Mouse (Mus musculus): ENCODE data around the gene Kdsr. TPM values are rescaled to one million over a fixed set of nuclear protein-coding genes. Genes with fewer than 3 reads are reported as not detected.

Kdsr gene
- total and polyA plus RNA-seq, 3 experiments = 3.3 to 6.3 (median 4.7) TPM

- peaks cover 25% of the 10 kb centered on the region for H3K79me2 ChIP-seq (replicated peaks; ENCODE audit: control insufficient read depth, extremely low read depth, insufficient read depth, poor library complexity, severe bottlenecking)
- peak overlapping the region; percentile 54; the same call in 1 of the 2 replicates for H3K4me2 ChIP-seq (ENCODE audit: insufficient read depth, low read depth, poor library complexity, severe bottlenecking)
- no peak for DNase-seq (ENCODE audit: extremely low read depth)
- peak overlapping the region; percentile 52 for H3K27ac ChIP-seq (ENCODE audit: insufficient read depth, low read depth)
- H3K27me3 ChIP-seq (replicated peaks) = no peaks in the 10 kb centered on the region
- peak overlapping the region; percentile 45 to 80 (median 71) for H3K4me3 ChIP-seq (replicated peaks in 1 of 3; ENCODE audit: low read depth in 2 of 3, low read length in 2 of 3, poor library complexity in 1 of 3)
- TF ChIP-seq SIN3A (IDR thresholded peaks at IDR 0.05; ENCODE audit: low read length) (peak; percentile 44), NELFE (IDR thresholded peaks at IDR 0.05; ENCODE audit: low read depth, low read length) (0 out of 2 replicates have a peak, but pooled peaks have one; percentile 1), ZMIZ1 (IDR thresholded peaks at IDR 0.05; ENCODE audit: low read depth, low read length) (no peak), TCF12 (IDR thresholded peaks at IDR 0.05; ENCODE audit: low read depth, low read length) (peak; percentile 28; the same call in 1 of the 2 replicates), E2F4 (IDR thresholded peaks at IDR 0.05; ENCODE audit: insufficient replicate concordance, low read depth, low read length) (no peak), BHLHE40 (IDR thresholded peaks at IDR 0.05; ENCODE audit: low read depth, low read length) (peak; percentile 70), MEF2A (IDR thresholded peaks at IDR 0.05; ENCODE audit: borderline replicate concordance, low read depth, low read length) (0 out of 2 replicates have a peak, but pooled peaks have one; percentile 28), MYC (IDR thresholded peaks at IDR 0.05; ENCODE audit: low read depth, low read length) (peak; percentile 90), MAX (IDR thresholded peaks at IDR 0.05; ENCODE audit: low read length) (peak; percentile 90), TBP (conservative IDR thresholded peaks at IDR 0.05; ENCODE audit: low read depth, low read length) (no peak)
- peak overlapping the region; percentile 69 for H3K9ac ChIP-seq (ENCODE audit: insufficient read depth, low read depth)
- in situ Hi-C loops (cut with MboI; ENCODE audit: low pct_ligation_motif_present, low pct_unique_long_range_greater_than_20kb, low sequenced_read_pairs) = loop anchor here (5.0 to 25.0 kb wide), 4 partner anchors 92 to 652 kb away; no protein-coding TSS in a partner anchor
- H3K4me1 ChIP-seq (ENCODE audit: control insufficient read depth in 1 of 2, insufficient read depth in 2 of 2) = peaks cover 4 to 34% of the 10 kb centered on the region in 2 experiments
- dilution Hi-C loops (cut with MboI; ENCODE audit: extremely low pct_ligation_motif_present, extremely low pct_unique_long_range_greater_than_20kb, low sequenced_read_pairs) = loop anchor here (25.0 kb wide), 1 partner anchor 177 kb away; no protein-coding TSS in a partner anchor
- no peaks in the 10 kb centered on the region for H3K9me3 ChIP-seq (replicated peaks; ENCODE audit: low read length)
- no peaks in the 10 kb centered on the region for H3K36me3 ChIP-seq (replicated peaks in 1 of 2; ENCODE audit: control insufficient read depth in 1 of 2, insufficient read depth in 1 of 2, low read length in 1 of 2)
These were observed 45.0 kb downstream of the Kdsr start for GRCm38 (mm10) chr1:106714530-106714981.

DNA sequence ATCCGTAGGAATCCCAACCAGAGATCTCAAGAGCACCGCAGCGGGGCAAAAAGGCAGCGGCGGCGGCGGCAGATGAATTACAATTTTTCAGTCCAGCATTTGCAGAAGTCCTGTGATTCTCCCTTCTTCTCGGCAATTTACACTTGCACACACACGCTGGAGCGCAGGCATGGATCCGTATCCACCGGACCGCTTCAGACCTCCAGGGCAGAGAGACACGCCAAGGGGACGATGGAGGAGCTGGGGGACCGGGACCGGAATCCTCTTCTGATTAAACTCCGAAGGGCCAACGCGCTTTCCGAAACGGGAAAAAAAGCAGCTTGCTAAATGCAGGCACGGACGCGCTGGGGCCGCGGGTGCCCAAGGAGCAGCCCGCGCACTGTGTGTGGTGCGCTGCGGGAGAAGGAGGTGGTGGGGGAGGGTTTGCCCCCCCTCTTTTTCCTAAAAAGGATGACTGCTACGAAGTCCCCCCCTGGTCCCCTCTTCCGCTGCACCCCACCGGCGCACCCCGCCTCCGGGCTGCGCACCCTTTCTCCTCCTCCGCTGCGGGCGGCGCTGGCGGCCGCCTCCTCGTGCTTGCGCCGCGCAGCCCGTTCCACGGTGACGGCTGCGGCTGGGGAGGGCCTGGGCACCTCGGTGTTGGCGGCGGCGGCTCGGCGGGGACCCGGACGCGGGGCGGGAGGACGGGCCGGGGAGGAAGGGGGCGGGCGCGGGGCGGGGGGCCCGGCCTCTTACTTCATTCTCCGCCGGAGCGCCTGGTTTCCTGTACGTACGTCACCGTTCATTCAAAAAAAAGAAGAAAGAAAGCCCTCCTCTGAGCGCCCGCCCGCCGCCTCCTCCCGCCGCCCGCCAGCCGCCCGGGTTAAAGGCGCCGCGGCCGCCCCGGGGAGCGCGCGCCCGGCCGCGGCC, 45.7 kb downstream of the Kdsr start, which contains the start of gene Bcl2:
Bcl2 (minus strand) TSS at position 654 of the 909 bp plus-strand sequence.
- peak within 1 kb of the TSS; percentile 57 to 93 (median 80) for H3K4me3 ChIP-seq (replicated peaks in 1 of 3; ENCODE audit: low read depth in 2 of 3, low read length in 2 of 3, poor library complexity in 1 of 3)
- H3K4me2 ChIP-seq (ENCODE audit: insufficient read depth, low read depth, poor library complexity, severe bottlenecking) = peak within 1 kb of the TSS; percentile 95
- in situ Hi-C loops (cut with MboI; ENCODE audit: low pct_ligation_motif_present, low pct_unique_long_range_greater_than_20kb, low sequenced_read_pairs) = loop anchor here (5.0 to 25.0 kb wide), 4 partner anchors 92 to 652 kb away; no protein-coding TSS in a partner anchor
- H3K79me2 ChIP-seq (replicated peaks; ENCODE audit: control insufficient read depth, extremely low read depth, insufficient read depth, poor library complexity, severe bottlenecking) = peaks cover 31% of the 10 kb centered on the region
- TF ChIP-seq ZC3H11A (IDR thresholded peaks at IDR 0.05; ENCODE audit: low read depth, low read length) = no peak
- no peak for TF ChIP-seq RAD21 (IDR thresholded peaks at IDR 0.05; ENCODE audit: low read depth, low read length)
- TF ChIP-seq RCOR1 (conservative IDR thresholded peaks at IDR 0.05; ENCODE audit: low read depth, low read length) = no peak
- 0 out of 2 replicates have a peak, but pooled peaks have one; percentile 7 for TF ChIP-seq ETS1 (conservative IDR thresholded peaks at IDR 0.05; ENCODE audit: low read depth, low read length)
- TF ChIP-seq NRF1 (IDR thresholded peaks at IDR 0.05; ENCODE audit: low read depth, low read length) = 0 out of 2 replicates have a peak, but pooled peaks have one; percentile 34
- no peak for TF ChIP-seq TCF12 (IDR thresholded peaks at IDR 0.05; ENCODE audit: low read depth, low read length)
- TF ChIP-seq MAX (IDR thresholded peaks at IDR 0.05; ENCODE audit: low read length) = 0 out of 2 replicates have a peak, but pooled peaks have one; percentile 12
- TF ChIP-seq POLR2A (IDR thresholded peaks at IDR 0.05; ENCODE audit: low read depth, low read length) = peak; percentile 42; the same call in 1 of the 2 replicates
- TF ChIP-seq NELFE (IDR thresholded peaks at IDR 0.05; ENCODE audit: low read depth, low read length) = peak; percentile 19; the same call in 1 of the 2 replicates
- TF ChIP-seq CHD2 (IDR thresholded peaks at IDR 0.05; ENCODE audit: low read length) = no peak
- peak; percentile 47 for TF ChIP-seq ZNF384 (IDR thresholded peaks at IDR 0.05; ENCODE audit: low read depth, low read length)
- TF ChIP-seq MXI1 (IDR thresholded peaks at IDR 0.05; ENCODE audit: low read depth, low read length) = peak; percentile 23; the same call in 1 of the 2 replicates
- no peak for TF ChIP-seq MAZ (IDR thresholded peaks at IDR 0.05; ENCODE audit: low read depth, low read length)
- TF ChIP-seq TBP (conservative IDR thresholded peaks at IDR 0.05; ENCODE audit: low read depth, low read length) = no peak
- TF ChIP-seq BHLHE40 (IDR thresholded peaks at IDR 0.05; ENCODE audit: low read depth, low read length) = 0 out of 2 replicates have a peak, but pooled peaks have one; percentile 5
- dilution Hi-C loops (cut with MboI; ENCODE audit: extremely low pct_ligation_motif_present, extremely low pct_unique_long_range_greater_than_20kb, low sequenced_read_pairs) = loop anchor here (25.0 kb wide), 1 partner anchor 177 kb away; no protein-coding TSS in a partner anchor
- H3K4me1 ChIP-seq (ENCODE audit: control insufficient read depth in 1 of 2, insufficient read depth in 2 of 2) = peaks cover 4 to 41% of the 10 kb centered on the region in 2 experiments
- peak within 1 kb of the TSS; percentile 69 for H3K9ac ChIP-seq (ENCODE audit: insufficient read depth, low read depth)
- peak; percentile 78 for DNase-seq (ENCODE audit: extremely low read depth)
- H3K9me3 ChIP-seq (replicated peaks; ENCODE audit: low read length) = no peaks in the 10 kb centered on the region
- H3K27ac ChIP-seq (ENCODE audit: insufficient read depth, low read depth) = peak within 1 kb of the TSS; percentile 78
- H3K36me3 ChIP-seq (replicated peaks in 1 of 2; ENCODE audit: control insufficient read depth in 1 of 2, insufficient read depth in 1 of 2, low read length in 1 of 2) = no peaks in the 10 kb centered on the region
- no peaks in the 10 kb centered on the region for H3K27me3 ChIP-seq (replicated peaks)

Data from CH12.LX (cell line).